Mouse (Mus musculus): ENCODE results near the gene Pigz.
"Not testable (repeated sequence)": the region's sequence is repeated elsewhere in the genome, so short reads cannot be mapped to it uniquely, and the experiment has no call there.

Gene Pigz

DNA sequence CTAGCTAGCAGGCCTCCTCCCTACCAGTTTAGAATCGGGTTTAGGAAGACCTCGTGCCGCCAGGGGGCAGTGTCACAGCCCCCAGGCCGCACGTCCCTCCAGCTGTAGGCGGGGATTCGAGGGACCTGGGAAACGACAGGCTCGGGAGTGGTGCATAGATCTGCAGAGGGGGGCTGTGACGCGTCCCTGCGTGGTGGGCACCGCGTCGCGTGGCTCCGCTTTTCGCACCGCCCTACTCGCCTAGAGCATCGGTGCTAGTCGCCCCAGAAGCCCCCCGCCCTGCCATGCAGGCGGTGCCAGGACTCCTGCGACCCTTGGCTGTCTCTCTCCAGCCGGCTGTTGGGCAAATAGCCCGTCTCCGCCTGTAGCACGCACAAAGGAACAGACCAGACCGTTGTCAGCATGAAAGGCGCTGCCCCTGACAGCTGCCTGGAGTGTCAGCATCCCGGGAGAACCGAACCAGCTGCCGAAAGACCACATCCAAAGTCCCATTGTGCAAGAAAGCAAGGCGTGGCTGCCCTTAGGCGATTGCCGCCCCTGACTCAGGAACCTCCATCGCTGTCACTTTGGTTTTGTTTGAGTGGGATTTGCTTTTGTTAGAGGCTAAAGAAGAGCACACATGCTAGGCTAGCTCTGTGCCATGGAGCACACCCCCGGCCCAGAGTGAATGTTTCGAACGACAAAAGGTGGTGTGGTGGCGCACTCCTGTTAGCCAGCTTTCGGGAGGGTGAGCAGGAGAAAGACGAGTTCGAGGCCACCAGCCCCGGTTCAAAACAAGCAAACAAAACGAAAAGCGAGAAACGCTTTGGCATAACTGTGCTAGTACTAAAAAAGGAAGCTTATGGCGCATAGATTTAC is 582 bp upstream of the Pigz start:
- DNase-seq, result peak; percentile 92

DNA sequence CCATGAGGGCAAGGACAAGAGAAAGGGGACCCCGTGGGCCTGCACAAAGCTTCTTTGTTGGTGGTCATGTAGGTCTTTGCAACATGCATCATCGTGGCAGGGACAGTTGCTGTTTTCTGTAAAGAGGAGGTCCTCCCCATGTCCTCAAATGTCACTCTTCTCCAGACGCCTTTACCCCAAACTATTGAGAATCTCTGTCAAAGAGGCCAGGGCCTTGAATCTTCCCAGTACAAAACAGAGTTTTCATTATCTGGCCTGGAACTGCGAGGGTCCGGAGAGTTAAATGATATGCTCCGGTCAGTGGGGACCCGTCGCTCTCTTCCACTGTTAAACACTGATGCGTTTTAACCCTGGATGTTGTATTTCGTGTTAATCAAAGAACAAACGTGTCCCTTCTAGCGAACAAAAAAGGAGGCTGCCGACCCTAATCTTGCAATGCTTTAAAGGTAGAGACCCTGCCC is 929 bp downstream of the Pigz start:
- no peak for DNase-seq

DNA sequence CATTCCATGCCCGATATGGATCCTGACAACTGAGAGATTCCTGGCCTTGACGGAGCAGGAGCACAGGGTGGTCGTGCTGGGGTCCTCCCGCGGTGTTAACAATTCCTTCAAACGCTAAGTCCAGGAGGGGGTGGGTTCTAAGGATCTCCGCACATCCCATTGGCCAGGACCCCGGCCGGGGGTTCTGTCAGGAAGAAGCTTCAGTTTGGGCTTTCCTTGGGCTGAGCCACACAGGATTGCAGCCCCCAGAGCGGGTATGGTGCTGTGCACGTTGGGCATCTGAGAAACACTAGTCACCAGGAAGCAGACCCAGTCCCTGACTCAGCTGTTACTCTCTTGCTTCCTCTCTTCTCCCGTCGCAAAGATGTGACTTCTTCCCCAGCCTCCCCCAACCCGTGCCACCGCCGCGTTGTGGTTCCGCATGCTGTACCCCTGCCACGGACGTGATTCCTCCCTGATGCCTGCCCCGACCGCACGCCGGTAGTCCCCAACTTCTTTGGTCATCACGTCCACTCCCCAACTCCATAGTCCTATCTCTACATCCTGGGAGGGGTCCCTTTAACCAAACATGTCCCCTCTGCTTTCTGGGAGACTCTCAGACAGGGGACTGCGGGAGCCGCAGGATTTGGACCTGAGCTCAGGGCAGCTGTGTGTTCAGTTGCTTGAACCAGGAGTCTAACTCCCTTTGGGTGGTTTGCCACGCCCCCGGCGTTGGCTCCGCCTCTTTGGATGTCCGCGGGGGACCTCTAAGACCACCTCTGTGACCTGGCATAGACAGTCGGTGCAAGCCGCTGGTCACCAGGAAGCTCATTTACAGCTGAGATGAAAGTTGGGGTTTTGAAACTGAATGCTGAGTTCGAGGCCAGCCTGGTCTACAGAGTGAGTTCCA is 1.7 kb downstream of the Pigz start:
- DNase-seq, result peak; percentile 54

DNA sequence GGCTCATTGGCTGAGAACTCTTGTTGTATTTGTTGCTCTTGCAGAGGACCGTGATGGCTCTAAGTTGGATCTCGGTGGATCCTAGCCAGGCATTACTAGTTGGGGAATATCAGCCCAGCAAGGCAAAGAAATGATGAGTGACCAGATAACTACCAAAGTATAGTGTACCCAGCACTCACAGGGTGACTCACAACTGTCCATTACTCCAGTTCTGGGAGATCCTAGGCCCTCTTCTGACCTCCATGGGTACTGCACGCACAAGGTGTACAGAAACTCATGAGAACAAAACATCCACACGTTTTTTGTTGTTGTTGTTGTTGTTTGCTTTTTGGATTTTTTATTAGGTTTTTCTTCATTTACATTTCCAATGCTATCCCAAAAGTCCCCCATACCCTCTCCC is 2.9 kb downstream of the Pigz start:
- DNase-seq, result no peak

DNA sequence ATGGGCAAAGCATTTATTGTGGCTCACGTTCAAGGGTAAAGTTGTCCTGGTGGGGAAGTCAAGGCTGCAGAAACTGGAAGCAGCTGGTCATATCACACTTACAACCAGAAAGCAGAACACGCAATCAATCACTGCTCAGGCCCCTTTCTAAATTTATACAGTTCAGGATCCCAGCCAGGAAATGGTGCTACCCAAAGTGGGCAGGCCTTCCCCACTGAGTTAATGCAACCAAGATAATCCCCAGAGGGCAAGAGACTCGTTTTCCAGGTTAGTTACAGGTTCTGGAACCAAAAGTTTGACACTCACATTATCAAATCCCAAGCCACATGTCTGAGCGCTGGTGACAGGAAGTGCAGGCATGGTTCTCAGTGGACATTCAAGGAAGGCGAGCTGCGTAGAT is 5.2 kb downstream of the Pigz start:
- no peak for DNase-seq

DNA sequence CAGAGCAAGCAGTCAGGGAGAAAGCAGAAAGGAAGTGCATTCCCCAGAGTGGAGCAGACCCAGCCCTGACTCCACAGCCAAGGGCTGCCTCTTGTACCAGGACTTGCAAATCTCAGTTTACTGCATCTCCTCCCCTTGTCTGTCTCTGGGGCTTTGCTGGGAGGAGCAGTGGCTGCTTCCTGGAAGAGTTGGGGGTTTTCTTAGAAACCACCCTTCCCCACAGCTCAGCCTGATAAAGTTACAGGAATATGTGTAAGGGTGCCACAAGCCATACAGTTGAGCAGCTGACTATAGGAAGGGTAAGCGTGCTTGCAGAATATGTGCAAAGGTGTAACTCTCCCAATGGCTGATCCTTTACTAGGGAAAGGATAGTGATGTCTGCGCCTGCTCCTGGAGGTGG is 6.9 kb downstream of the Pigz start:
- DNase-seq, result no peak

DNA sequence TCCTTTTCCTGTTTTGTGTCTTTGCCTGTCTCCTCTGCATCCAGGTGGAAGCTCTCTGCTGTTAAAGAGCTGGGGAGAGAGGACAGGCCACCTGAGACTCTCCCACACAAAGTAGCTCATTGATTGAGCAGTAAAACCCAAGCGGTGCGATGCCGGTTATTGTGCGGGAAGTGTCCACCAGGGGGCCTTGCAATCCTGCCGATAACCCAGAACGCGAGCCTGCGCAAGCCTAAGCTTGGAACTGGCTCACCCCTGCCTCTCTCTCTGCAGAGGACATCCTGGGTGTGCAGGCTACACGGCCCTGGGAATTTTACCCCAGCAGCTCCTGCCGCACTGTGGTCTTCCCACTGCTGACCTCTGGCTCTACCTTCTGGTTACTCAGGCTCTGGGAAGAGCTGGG is 10.3 kb downstream of the Pigz start:
- DNase-seq, result peak; percentile 84

DNA sequence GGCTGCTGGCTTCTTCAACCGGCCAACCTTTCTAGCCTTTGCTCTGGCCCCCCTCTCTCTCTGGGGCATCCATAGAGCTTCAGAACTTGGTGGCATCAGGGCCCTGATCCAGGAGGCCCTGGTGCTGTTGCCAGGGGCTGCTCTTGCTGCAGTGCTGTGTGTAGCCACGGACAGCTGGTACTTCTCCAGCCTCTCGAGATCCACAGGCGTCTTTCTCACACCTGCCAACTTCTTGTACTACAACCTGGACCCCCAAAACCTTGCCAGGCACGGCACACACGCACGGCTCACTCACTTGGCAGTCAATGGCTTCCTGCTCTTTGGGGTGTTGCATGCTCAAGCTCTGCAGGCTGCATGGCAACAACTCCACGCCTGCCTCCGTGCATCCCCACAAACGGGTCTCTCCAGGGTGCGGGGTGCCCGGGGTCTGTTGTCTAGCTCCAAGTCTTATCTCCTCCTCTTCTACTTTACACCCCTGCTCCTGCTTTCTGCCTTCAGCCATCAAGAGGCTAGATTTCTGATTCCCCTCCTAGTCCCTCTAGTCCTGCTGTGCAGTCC is 11.1 kb downstream of the Pigz start:
- no peak for DNase-seq

DNA sequence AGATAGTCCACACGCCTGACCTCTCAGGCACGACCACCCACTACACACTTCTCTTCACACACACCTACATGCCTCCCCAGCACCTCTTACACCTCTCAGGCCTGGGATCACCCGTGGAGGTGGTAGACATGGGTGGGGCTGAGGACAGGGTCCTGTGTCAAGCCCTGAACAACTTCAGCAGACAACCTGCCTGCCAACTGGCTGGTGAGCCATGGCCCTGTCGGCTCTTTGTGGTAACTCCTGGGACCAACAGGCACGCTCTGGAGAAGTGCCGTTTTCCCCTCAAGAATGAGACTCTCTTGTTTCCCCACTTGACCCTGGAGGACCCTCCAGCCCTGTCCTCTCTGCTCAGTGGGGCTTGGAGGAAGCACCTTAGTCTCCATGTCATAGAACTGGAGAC is 11.7 kb downstream of the Pigz start:
- DNase-seq, result no peak

DNA sequence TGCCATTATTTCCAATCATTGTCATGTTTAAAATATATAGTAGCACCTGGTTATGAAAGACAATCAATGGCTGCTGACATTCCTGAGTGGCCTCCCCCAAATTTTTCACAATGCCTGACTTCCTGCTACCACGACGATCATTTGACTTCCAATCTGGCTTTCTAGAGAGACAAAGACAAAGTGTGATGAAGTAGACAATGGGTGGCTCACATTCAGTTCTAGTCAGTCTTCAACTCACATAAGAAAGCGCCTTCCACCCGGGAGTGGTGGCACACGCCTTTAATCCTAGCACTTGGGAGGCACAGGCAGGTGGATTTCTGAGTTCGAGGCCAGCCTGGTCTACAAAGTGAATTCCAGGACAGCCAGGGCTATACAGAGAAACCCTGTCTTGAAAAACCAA is 12.3 kb downstream of the Pigz start:
- DNase-seq, result not testable (repeated sequence)

DNA sequence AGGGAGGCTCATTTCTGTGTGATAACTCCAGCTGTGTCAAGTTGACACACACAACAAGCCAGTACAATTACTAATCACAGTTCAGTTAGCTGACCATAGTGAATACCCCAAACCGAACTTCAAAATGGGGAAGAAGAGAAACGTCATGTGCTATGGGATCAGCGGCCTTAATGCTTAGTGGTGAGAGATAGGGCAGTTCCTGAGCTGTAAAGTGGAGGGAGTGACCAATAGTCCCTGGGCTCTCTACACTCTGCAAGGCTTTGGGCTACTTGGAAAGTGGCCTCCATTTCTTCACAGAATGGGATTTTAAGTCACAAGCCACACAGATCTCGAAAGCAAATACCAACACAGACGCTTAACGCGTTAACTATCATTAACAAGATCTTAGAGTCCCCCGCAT is 13.7 kb downstream of the Pigz start:
- DNase-seq, result no peak

DNA sequence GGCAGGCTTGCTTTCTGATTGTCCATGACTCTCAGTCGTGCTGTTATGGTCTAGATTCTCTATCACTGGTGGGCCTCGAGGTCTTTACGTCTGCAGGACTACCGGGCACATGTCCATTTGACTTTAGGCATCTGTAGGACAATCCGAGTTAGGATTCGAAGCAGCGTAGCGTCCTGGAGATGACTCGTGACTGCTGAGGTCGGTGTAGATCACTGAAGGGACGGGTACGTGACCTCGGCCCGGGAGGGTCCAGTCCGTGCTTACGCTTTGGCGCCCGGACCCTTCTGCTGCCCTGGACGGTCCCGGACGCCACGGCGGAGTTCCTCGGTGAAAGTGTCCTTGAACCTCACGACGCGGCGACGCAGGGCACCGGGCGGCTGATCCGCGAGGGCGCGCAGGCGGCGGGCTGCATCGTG is 14.3 kb downstream of the Pigz start:
- no peak for DNase-seq

DNA sequence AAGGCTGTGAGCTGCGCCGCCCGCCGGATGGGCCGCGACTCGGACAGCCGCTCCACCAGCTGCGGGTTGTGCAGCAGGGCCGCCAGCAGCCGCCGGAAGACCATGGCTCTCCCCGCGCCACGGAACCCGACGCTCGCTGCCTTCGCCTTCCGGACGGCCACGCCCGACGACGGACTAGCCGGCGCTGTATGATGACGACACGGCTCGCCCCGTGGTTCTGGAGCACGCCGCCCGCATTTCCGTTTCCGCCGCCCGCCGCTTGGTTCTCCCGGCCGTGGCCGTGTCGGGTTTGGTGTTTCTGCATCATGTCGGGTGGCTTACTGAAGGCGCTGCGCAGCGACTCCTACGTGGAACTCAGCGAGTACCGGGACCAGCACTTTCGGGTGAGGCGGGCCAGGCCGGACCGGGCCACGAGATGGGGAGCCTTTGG is 14.7 kb downstream of the Pigz start, which contains the start of the genes 0610012G03Rik and Ncbp2:
0610012G03Rik (minus strand) TSS at position 150 of the 430 bp plus-strand sequence.
Ncbp2 (plus strand) TSS at position 169 of the 430 bp plus-strand sequence.
- peak; percentile 99 for DNase-seq

DNA sequence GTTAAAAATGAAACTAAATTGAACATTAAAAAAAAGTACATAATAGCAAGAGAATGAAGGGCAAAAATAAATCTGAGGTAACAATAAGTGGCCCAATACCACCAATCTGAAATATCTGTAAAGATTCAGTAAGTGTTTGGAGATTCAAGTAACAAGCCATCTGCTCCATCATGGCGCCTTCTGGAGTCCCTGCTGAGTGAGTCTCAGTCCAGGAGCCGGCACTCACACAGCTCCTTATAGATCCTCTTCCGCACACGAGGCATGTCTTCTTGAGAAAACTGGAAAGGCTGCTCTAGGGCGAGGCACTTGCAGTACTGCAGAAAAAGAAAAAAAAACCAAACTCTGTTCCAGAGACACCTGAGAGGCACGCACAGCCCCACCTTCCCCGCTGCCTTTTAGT is 29.6 kb downstream of the Pigz start:
- peak; percentile 37 for DNase-seq

DNA sequence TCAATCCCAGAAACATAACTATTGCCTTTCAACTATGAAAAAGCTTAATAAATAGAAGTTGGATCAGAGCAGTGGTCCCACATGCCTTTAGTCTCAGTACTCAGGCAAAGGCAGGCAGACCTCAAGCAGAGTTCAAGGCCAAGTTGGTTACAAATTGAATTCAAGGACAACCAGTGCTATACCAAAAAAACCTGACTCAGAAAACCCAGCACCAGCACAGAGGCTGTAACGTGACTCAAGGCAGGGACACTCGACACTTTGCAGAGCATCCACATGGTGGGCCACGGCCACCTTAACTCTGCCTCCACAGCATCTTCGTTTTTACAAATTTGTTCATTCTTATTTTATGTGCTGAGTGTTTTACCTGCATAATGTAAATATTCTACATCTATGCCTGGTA is 41.6 kb downstream of the Pigz start:
- no peak for DNase-seq

DNA sequence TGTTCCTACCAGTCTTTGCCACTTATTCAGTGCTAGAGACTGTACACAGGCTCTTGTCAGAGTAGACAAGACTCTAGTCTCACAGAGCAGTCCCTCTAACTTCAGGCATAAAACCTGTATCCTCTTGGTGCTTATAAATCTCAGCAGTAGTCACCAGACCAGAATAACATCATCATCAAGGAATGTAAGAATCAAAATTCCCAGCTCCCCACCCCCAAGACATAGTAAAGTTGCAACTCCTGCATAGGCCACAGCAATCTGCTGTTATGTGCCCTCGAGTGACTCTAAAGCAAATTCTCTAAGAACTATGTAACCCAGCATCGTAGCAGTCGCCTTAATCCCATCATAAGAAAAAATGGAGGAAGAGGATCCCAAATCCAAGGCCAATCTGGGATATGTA is 45.9 kb downstream of the Pigz start:
- DNase-seq, result no peak

DNA sequence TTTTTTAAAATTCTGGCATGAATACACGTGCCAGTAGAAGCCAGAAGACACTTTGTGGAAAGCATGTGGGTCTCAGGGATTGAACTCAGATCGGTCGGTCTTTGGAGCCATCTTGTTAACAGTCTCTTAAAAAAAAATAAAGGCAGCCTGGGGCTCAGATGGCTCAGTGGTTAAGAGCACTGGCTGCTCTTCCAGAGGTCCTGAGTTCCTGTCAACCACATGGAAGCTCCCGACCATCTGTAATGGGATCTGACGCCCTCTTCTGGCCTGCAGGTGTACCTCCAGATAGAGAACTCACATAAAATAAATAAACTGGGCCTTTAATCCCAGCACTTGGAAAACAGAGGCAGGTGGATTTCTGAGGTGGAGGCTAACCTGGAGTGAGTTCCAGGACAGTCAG is 47.3 kb downstream of the Pigz start:
- no peak for DNase-seq

DNA sequence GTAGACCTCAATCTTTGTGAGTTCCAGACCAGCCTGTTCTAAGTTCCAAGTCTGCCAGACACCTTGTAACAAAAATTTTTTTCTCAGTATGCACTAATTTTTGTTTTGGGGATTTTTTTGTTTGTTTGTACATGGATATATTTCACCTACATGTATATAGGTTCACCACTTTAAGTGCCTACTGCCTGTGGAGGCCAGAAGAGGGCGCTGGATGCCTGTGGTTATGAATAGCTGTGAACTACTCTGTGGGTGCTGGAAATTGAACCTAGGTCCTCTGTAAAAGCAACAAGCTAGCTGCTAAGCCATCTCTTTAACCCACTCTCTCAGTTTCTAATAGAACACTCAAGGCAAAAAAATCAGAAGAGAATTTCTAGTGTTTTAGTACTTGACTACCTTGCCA is 58.4 kb downstream of the Pigz start:
- DNase-seq, result no peak

DNA sequence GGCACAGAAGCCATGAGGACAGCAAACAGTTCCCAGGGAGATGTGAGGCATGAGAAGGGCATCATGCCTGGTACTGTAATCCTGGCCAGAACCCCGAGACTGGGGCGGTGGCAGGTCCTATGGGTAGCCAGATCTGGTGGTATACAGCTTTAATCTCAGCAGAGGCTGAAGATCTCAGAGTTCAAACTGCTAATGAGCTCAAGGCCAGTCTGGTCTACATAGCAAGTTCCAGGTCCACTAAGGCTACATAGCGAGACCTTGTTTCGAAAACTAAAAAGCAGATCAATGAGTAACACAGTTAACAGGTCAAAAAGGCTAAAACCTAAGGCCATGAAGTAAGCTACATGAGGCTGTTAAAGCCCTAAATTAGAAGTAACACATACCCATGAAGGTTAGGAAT is 59.5 kb downstream of the Pigz start:
- DNase-seq, result no peak

DNA sequence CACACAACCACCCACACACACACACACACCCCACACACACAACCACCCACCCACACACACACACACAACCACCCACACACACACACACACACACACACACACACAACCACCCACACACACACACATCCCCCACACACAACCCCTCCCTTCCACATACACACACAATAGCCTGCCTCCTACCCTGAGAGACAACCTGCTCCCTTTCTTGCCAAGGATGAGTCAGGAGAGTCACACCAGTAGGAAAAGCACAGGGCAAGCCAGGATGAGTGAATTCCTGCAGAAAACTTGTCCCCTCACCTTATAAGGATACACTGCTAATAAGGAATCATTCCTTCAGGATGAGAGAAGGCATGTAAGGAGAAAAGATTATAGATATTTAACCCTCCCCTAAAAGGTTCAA is 60.3 kb downstream of the Pigz start:
- no peak for DNase-seq
